Mouse (Mus musculus): Measurements from ENCODE around the gene Gm44973. TPM values are rescaled to one million over a fixed set of nuclear protein-coding genes. Genes with fewer than 3 reads are reported as not detected.
A peak's percentile ranks its signal among the peaks of the same experiment; 100 is the strongest.
"Not testable (repeated sequence)": the region's sequence is repeated elsewhere in the genome, so short reads cannot be mapped to it uniquely, and the experiment has no call there.

Gene Gm44973
- polyA plus RNA-seq, 3 experiments from 2014 or later, result 7.8 to 17.2 (median 10.8) TPM

GRCm38 (mm10) chr7:5052438-5052837 is 37.1 kb downstream of the Gm44973 start:
- peak; percentile 27 for ATAC-seq

- no peak for ATAC-seq
Measured at GRCm38 (mm10) chr7:5052931-5053343, 37.6 kb downstream of the Gm44973 start.

GRCm38 (mm10) chr7:5053456-5054179 is 38.3 kb downstream of the Gm44973 start:
- no peak for ATAC-seq

GRCm38 (mm10) chr7:5056651-5057263 is 41.5 kb downstream of the Gm44973 start:
- no peak for ATAC-seq

GRCm38 (mm10) chr7:5057381-5057780 is 42.1 kb downstream of the Gm44973 start:
- no peak for ATAC-seq

- ATAC-seq, result no peak
Measured at GRCm38 (mm10) chr7:5057804-5058203, 42.5 kb downstream of the Gm44973 start.

GRCm38 (mm10) chr7:5058631-5059030 is 43.3 kb downstream of the Gm44973 start:
- ATAC-seq, result no peak

- no peak for ATAC-seq
Measured at GRCm38 (mm10) chr7:5059421-5059820, 44.1 kb downstream of the Gm44973 start.

GRCm38 (mm10) chr7:5060239-5060731 is 45.0 kb downstream of the Gm44973 start:
- no peak for ATAC-seq

GRCm38 (mm10) chr7:5060944-5061773 is 45.9 kb downstream of the Gm44973 start:
- ATAC-seq, result peak; percentile 78

- ATAC-seq, result peak; percentile 29
Measured at GRCm38 (mm10) chr7:5061774-5062359, 46.6 kb downstream of the Gm44973 start, which contains the start of gene U2af2. U2af2 (plus strand) TSS chr7:5062143.

- ATAC-seq, result peak; percentile 7
Measured at GRCm38 (mm10) chr7:5062360-5063001, 47.2 kb downstream of the Gm44973 start.

- no peak for ATAC-seq
Measured at GRCm38 (mm10) chr7:5064886-5065285, 49.6 kb downstream of the Gm44973 start.

GRCm38 (mm10) chr7:5073586-5073985 is 58.3 kb downstream of the Gm44973 start:
- no peak for ATAC-seq

GRCm38 (mm10) chr7:5074984-5075383 is 59.7 kb downstream of the Gm44973 start:
- ATAC-seq, result no peak

- no peak for ATAC-seq
Measured at GRCm38 (mm10) chr7:5076931-5077330, 61.6 kb downstream of the Gm44973 start.

- not testable (repeated sequence) for ATAC-seq
Measured at GRCm38 (mm10) chr7:5079365-5080009, 64.2 kb downstream of the Gm44973 start.

GRCm38 (mm10) chr7:5080010-5080751 is 64.9 kb downstream of the Gm44973 start, which contains the start of gene Epn1:
Epn1 (plus strand) TSS chr7:5080235.
- ATAC-seq, result peak; percentile 98

- no peak for ATAC-seq
Measured at GRCm38 (mm10) chr7:5080815-5081214, 65.5 kb downstream of the Gm44973 start.

- ATAC-seq, result no peak
Measured at GRCm38 (mm10) chr7:5081241-5081640, 65.9 kb downstream of the Gm44973 start.

GRCm38 (mm10) chr7:5081939-5082338 is 66.6 kb downstream of the Gm44973 start:
- ATAC-seq, result no peak

All from inflammation-experienced regulatory T-cells, adult 6 months (primary cell).